Mouse (Mus musculus): ENCODE data around the gene Ugt2b1. TPM values are rescaled to one million over a fixed set of nuclear protein-coding genes. Genes with fewer than 3 reads are reported as not detected.

The Ugt2b1 gene
- not detected for polyA plus RNA-seq (2014; fragmentation: Illumina TruSeq; extraction: RNeasy Lipid Tissue Mini Kit (QIAGEN cat#74804); ENCODE audit: low read depth, low replicate concordance)

GRCm38 (mm10) chr5:86926426-86926825 lies at the start of gene Ugt2b1:
Gene Ugt2b1 (minus strand): TSS chr5:86926530.

GRCm38 (mm10) chr5:86906758-86907157 lies 19.6 kb downstream of the Ugt2b1 start, which contains the start of gene Ugt2b34:
Gene Ugt2b34 (minus strand): TSS chr5:86906937.

Other genes starting within 250 kb of the Ugt2b1 start
- gene Tmprss11e, start 180.7 kb downstream of the Ugt2b1 start, polyA plus RNA-seq (2014; fragmentation: Illumina TruSeq; extraction: RNeasy Lipid Tissue Mini Kit (QIAGEN cat#74804); ENCODE audit: low read depth, low replicate concordance): not detected
- 52.1 TPM for gene Ythdc1, start 122.3 kb downstream of the Ugt2b1 start, polyA plus RNA-seq (2014; fragmentation: Illumina TruSeq; extraction: RNeasy Lipid Tissue Mini Kit (QIAGEN cat#74804); ENCODE audit: low read depth, low replicate concordance)
- gene Ugt2b34, start 19.6 kb downstream of the Ugt2b1 start, polyA plus RNA-seq (2014; fragmentation: Illumina TruSeq; extraction: RNeasy Lipid Tissue Mini Kit (QIAGEN cat#74804); ENCODE audit: low read depth, low replicate concordance): not detected
- gene Ugt2b35, start 74.3 kb upstream of the Ugt2b1 start, polyA plus RNA-seq (2014; fragmentation: Illumina TruSeq; extraction: RNeasy Lipid Tissue Mini Kit (QIAGEN cat#74804); ENCODE audit: low read depth, low replicate concordance): not detected
- not detected for gene Ugt2b36, start 166.0 kb upstream of the Ugt2b1 start, polyA plus RNA-seq (2014; fragmentation: Illumina TruSeq; extraction: RNeasy Lipid Tissue Mini Kit (QIAGEN cat#74804); ENCODE audit: low read depth, low replicate concordance)
- gene Ugt2b5, start 213.8 kb upstream of the Ugt2b1 start, polyA plus RNA-seq (2014; fragmentation: Illumina TruSeq; extraction: RNeasy Lipid Tissue Mini Kit (QIAGEN cat#74804); ENCODE audit: low read depth, low replicate concordance): not detected